Mouse (Mus musculus) stomach, embryonic 15.5 days (tissue): ENCODE measurements around the gene Polr2i. TPM values are rescaled to one million over a fixed set of nuclear protein-coding genes. Genes with fewer than 3 reads are reported as not detected.

Experiments used
- ATAC-seq: fragments of 200-750 bp; cut with Nextera tagmentation; 2 replicates; pipeline ENCODE4 v1.8.0; 2017; ENCODE audit warnings: low read depth, moderate number of reproducible peaks, moderate TSS enrichment; ENCODE audit not compliant: insufficient read depth, low FRiP score
- H3K27ac ChIP-seq: fragments of 300-500 bp; sonication (generic); 2 replicates; pipeline ENCODE4 v1.5.1; 2015; ENCODE audit warnings: mild to moderate bottlenecking, inconsistent platforms
- H3K27me3 ChIP-seq: fragments of 300-500 bp; sonication (generic); replicated peaks from 2 replicates; pipeline ENCODE4 v1.6.1; 2015; ENCODE audit warnings: inconsistent platforms
- H3K36me3 ChIP-seq: fragments of 300-500 bp; sonication (generic); 2 replicates; pipeline ENCODE4 v1.6.1; 2015; ENCODE audit warnings: inconsistent platforms
- H3K4me1 ChIP-seq: fragments of 300-500 bp; sonication (generic); 2 replicates; pipeline ENCODE4 v1.6.1; 2015; ENCODE audit warnings: inconsistent platforms
- H3K4me2 ChIP-seq: fragments of 300-500 bp; sonication (generic); 2 replicates; pipeline ENCODE4 v1.6.1; 2015; ENCODE audit warnings: mild to moderate bottlenecking, inconsistent platforms
- H3K4me3 ChIP-seq: fragments of 300-500 bp; sonication (generic); replicated peaks from 2 replicates; pipeline ENCODE4 v1.5.1; 2015; ENCODE audit warnings: inconsistent platforms
- H3K9ac ChIP-seq: fragments of 300-500 bp; sonication (generic); 2 replicates; pipeline ENCODE4 v1.6.1; 2015; ENCODE audit warnings: inconsistent platforms
- H3K9me3 ChIP-seq: fragments of 300-500 bp; sonication (generic); 2 replicates; pipeline ENCODE4 v1.6.1; 2016; ENCODE audit warnings: inconsistent platforms
- WGBS: fragments of 180-500 bp; shearing (Covaris S2); methylation state at CpG from one replicate; pipeline ENCODE4 v1.1.7; 2015; 5-methylcytosine and 5-hydroxymethylcytosine counted together
- polyA plus RNA-seq: library from polyadenylated mRNA; unstranded; fragments of >200 nt; fragmentation: Nextera tagmentation; extraction: Ambion mirVana; gene quantifications from 2 replicates; pipeline ENCODE4 v1.2.1, GENCODE M21; 2015

Polr2i gene
- polyA plus RNA-seq, 1 experiment from 2014 or later = 139 TPM

GRCm38 (mm10) chr7:30279536-30279935 is 47.8 kb downstream of the Polr2i start:
- Histone ChIP-seq H3K4me3 (peak overlapping the region; percentile 92), H3K4me1 (peaks cover 3% of the 10 kb centered on the region; the same call in 1 of the 2 replicates), H3K9ac (no peak overlapping the region; the same call in 1 of the 2 replicates), H3K27me3 (no peaks in the 10 kb centered on the region), H3K27ac (peak overlapping the region; percentile 98), H3K4me2 (peak overlapping the region; percentile 94), H3K36me3 (no peaks in the 10 kb centered on the region), H3K9me3 (no peaks in the 10 kb centered on the region)
- ATAC-seq = no peak
- WGBS = under 1% methylated on average over 6 of the region's 6 CpGs

- Histone ChIP-seq H3K27ac (peak within 1 kb of the TSS; percentile 98), H3K36me3 (no peaks in the 10 kb centered on the region), H3K4me1 (peaks cover 3% of the 10 kb centered on the region; the same call in 1 of the 2 replicates), H3K9ac (peak within 1 kb of the TSS; percentile 25; the same call in 1 of the 2 replicates), H3K4me3 (peak within 1 kb of the TSS; percentile 92), H3K9me3 (no peaks in the 10 kb centered on the region), H3K4me2 (peak within 1 kb of the TSS; percentile 94), H3K27me3 (no peaks in the 10 kb centered on the region)
- peak; percentile 93 for ATAC-seq
- WGBS = under 1% methylated on average over 49 of the region's 49 CpGs
These were observed 48.4 kb downstream of the Polr2i start, which contains the start of the genes Thap8 and Wdr62 for GRCm38 (mm10) chr7:30279951-30280669. Gene Thap8, plus strand, starts transcription at chr7:30280094. Gene Wdr62, minus strand, starts transcription at chr7:30280419.

- H3K4me3 ChIP-seq = peak overlapping the region; percentile 92
- H3K9me3 ChIP-seq = no peaks in the 10 kb centered on the region
- H3K4me1 ChIP-seq = peaks cover 3% of the 10 kb centered on the region; the same call in 1 of the 2 replicates
- peak overlapping the region; percentile 98 for H3K27ac ChIP-seq
- H3K9ac ChIP-seq = no peak overlapping the region
- peak overlapping the region; percentile 94 for H3K4me2 ChIP-seq
- WGBS = under 1% methylated on average over 20 of the region's 20 CpGs
- H3K36me3 ChIP-seq = no peaks in the 10 kb centered on the region
- peak; percentile 76 for ATAC-seq
- H3K27me3 ChIP-seq = no peaks in the 10 kb centered on the region
These were observed 49.0 kb downstream of the Polr2i start for GRCm38 (mm10) chr7:30280670-30281138.

DNA sequence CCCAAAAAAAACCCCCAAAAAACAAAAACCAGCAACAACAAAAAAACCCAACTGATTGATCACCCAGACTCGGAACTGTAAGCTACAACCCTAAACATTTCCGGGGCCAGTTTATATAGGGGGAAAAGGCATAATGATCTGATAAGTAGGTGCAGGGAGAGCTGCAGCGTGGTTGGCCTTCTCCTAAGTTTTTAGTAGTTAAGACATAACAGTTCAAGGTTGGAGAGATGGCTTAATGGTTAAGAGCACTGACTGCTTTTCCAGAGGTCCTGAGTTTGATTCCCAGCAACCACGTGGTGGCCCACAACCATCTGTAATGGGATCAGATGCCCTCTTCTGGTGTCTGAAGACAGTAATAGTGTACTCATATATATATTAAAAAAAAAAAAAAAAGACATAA is 49.8 kb downstream of the Polr2i start:
- no peak for ATAC-seq
- Histone ChIP-seq H3K27ac (peak overlapping the region; percentile 98; the same call in 1 of the 2 replicates), H3K4me2 (peak overlapping the region; percentile 94; the same call in 1 of the 2 replicates)

DNA sequence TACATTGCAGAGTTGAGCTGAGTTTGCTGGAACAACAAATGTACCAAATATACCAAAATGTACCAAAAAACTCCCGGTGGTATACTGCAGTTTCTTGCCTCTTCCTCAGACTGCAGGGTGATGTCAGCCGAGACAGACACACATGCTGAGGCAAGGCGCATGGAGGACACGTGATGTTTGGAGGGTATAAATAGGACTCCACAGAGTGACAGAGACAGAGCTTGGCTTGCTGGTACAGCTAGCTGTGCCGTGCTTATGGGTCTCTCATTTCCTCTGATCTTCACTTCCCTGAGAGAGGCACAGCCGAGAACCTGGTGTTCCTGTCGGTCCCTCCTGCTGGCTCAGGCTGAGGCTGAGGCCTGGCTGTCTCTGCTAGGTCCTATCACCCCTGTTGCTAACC is 51.0 kb downstream of the Polr2i start:
- Histone ChIP-seq H3K9me3 (no peaks in the 10 kb centered on the region), H3K4me1 (peaks cover 3% of the 10 kb centered on the region; the same call in 1 of the 2 replicates), H3K4me3 (no peak overlapping the region), H3K9ac (no peak overlapping the region), H3K27me3 (no peaks in the 10 kb centered on the region), H3K36me3 (no peaks in the 10 kb centered on the region), H3K27ac (no peak overlapping the region), H3K4me2 (no peak overlapping the region)
- no peak for ATAC-seq
- 77% methylated on average over 7 of the region's 7 CpGs for WGBS

More for the DNA sequence above, 49.8 kb downstream of the Polr2i start:
- H3K4me1 ChIP-seq = peaks cover 3% of the 10 kb centered on the region; the same call in 1 of the 2 replicates
- WGBS = 64% methylated on average over 4 of the region's 4 CpGs
- no peak overlapping the region for H3K9ac ChIP-seq
- H3K36me3 ChIP-seq = no peaks in the 10 kb centered on the region
- H3K27me3 ChIP-seq = no peaks in the 10 kb centered on the region
- no peaks in the 10 kb centered on the region for H3K9me3 ChIP-seq
- 0 out of 2 replicates have a peak overlapping the region, but pooled peaks have one; percentile 92 for H3K4me3 ChIP-seq

Other genes with a start within 250 kb of the Polr2i start
- 17.8 and 18.8 TPM in 2 replicates for gene Zfp568, start 248.0 kb upstream of the Polr2i start, polyA plus RNA-seq
- 3.5 and 3.7 TPM in 2 replicates for gene Zfp14, start 180.6 kb upstream of the Polr2i start, polyA plus RNA-seq
- gene Zfp82, start 159.0 kb upstream of the Polr2i start, polyA plus RNA-seq = 4.1 and 4.7 TPM in 2 replicates
- gene Gm26920, start 141.5 kb upstream of the Polr2i start, polyA plus RNA-seq = 1.3 and 1.6 TPM in 2 replicates
- gene Zfp566, start 141.4 kb upstream of the Polr2i start, polyA plus RNA-seq = 6.7 and 8.3 TPM in 2 replicates
- gene Zfp260, start 137.2 kb upstream of the Polr2i start, polyA plus RNA-seq = 96.7 and 106 TPM in 2 replicates
- 8.8 and 10.4 TPM in 2 replicates for gene Zfp382, start 110.0 kb upstream of the Polr2i start, polyA plus RNA-seq
- 15.0 and 18.0 TPM in 2 replicates for gene Zfp146, start 62.2 kb upstream of the Polr2i start, polyA plus RNA-seq
- 13.8 and 22.0 TPM in 2 replicates for gene Cox7a1, start 47.8 kb upstream of the Polr2i start, polyA plus RNA-seq
- gene Capns1, start 33.1 kb upstream of the Polr2i start, polyA plus RNA-seq = 106 and 111 TPM in 2 replicates
- 138 and 158 TPM in 2 replicates for gene Tbcb, start 324 bp downstream of the Polr2i start, polyA plus RNA-seq
- not detected in 2 replicates for gene Ovol3, start 3.8 kb downstream of the Polr2i start, polyA plus RNA-seq
- 0.62 and 0.65 TPM in 2 replicates for gene Thap8, start 48.1 kb downstream of the Polr2i start, polyA plus RNA-seq
- 5.3 and 6.5 TPM in 2 replicates for gene Wdr62, start 48.5 kb downstream of the Polr2i start, polyA plus RNA-seq
- 23.2 and 26.6 TPM in 2 replicates for gene Clip3, start 59.8 kb downstream of the Polr2i start, polyA plus RNA-seq
- gene Alkbh6, start 76.8 kb downstream of the Polr2i start, polyA plus RNA-seq = 63.2 and 72.3 TPM in 2 replicates
- 65.2 and 73.8 TPM in 2 replicates for gene Syne4, start 82.9 kb downstream of the Polr2i start, polyA plus RNA-seq
- gene E130208F15Rik, start 89.8 kb downstream of the Polr2i start, polyA plus RNA-seq = 2.4 and 2.6 TPM in 2 replicates
- gene Sdhaf1, start 91.9 kb downstream of the Polr2i start, polyA plus RNA-seq = 14.3 and 16.1 TPM in 2 replicates
- 4.9 and 5.6 TPM in 2 replicates for gene Lrfn3, start 130.8 kb downstream of the Polr2i start, polyA plus RNA-seq
- 71.6 and 84.5 TPM in 2 replicates for gene Tyrobp, start 181.8 kb downstream of the Polr2i start, polyA plus RNA-seq
- gene Hcst, start 187.9 kb downstream of the Polr2i start, polyA plus RNA-seq = 1.4 and 2.0 TPM in 2 replicates
- gene Nfkbid, start 189.8 kb downstream of the Polr2i start, polyA plus RNA-seq = 2.5 and 2.6 TPM in 2 replicates
- gene Aplp1, start 213.6 kb downstream of the Polr2i start, polyA plus RNA-seq = 38.6 and 46.5 TPM in 2 replicates
- 4.7 and 6.0 TPM in 2 replicates for gene Kirrel2, start 225.7 kb downstream of the Polr2i start, polyA plus RNA-seq
- 3.7 and 5.7 TPM in 2 replicates for gene Nphs1, start 226.4 kb downstream of the Polr2i start, polyA plus RNA-seq